Mouse (Mus musculus): ENCODE measurements around the gene Olfr429. TPM values are rescaled to one million over a fixed set of nuclear protein-coding genes. Genes with fewer than 3 reads are reported as not detected.

Gene Olfr429
- polyA plus RNA-seq, 1 experiment: not detected

DNA sequence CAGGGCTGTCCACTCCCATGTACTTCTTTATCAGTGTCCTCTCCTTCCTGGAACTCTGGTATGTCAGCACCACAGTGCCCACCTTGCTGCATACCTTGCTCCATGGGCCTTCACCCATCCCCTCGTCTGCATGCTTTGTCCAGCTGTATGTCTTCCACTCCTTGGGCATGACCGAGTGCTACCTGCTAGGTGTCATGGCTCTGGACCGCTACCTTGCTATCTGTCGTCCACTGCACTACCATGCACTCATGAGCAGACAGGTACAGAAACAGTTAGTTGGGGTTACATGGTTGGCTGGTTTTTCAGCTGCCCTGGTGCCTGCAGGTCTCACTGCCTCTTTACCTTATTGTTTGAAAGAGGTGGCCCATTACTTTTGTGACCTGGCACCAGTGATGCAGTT, 33.6 kb upstream of the Olfr429 start:
- H3K4me1 ChIP-seq (ENCODE audit: control insufficient read depth, insufficient read depth, low read length): no peaks in the 10 kb centered on the region
- H3K4me3 ChIP-seq (ENCODE audit: insufficient read depth, low read depth, low read length): no peak overlapping the region
- WGBS: 92% methylated on average over 4 of the region's 4 CpGs
- no peak for TF ChIP-seq CTCF (IDR thresholded peaks at IDR 0.05; ENCODE audit: insufficient read depth, low read depth, low read length)
- TF ChIP-seq POLR2A (IDR thresholded peaks at IDR 0.05; ENCODE audit: insufficient read depth, low read depth, low read length): no peak
- no peak overlapping the region for H3K27ac ChIP-seq (ENCODE audit: insufficient read depth, low read depth, low read length)

DNA sequence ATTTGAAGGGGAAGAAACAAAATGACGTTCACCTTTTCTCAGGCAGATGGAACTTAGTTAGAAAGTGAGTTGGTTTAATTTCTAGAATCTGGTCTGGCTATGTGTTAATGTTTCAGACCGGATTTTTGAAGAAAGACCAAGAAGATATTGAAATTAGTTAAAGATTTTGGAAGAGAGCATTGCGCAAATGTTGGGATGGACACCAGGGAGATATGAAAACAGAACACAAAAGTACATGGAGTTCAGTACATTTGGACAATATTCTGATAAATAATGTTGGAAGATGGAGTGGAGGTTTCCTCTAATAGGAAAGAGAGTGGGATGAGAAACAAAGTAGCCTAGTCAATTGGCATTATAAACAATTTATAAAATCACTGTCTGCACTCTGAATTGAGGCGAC, 32.6 kb upstream of the Olfr429 start:
- TF ChIP-seq POLR2A (IDR thresholded peaks at IDR 0.05; ENCODE audit: insufficient read depth, low read depth, low read length) (no peak), CTCF (IDR thresholded peaks at IDR 0.05; ENCODE audit: insufficient read depth, low read depth, low read length) (no peak)
- no peak overlapping the region for H3K4me3 ChIP-seq (ENCODE audit: insufficient read depth, low read depth, low read length)
- H3K27ac ChIP-seq (ENCODE audit: insufficient read depth, low read depth, low read length): no peak overlapping the region
- 88% methylated on average over 4 of the region's 4 CpGs for WGBS
- no peaks in the 10 kb centered on the region for H3K4me1 ChIP-seq (ENCODE audit: control insufficient read depth, insufficient read depth, low read length)

DNA sequence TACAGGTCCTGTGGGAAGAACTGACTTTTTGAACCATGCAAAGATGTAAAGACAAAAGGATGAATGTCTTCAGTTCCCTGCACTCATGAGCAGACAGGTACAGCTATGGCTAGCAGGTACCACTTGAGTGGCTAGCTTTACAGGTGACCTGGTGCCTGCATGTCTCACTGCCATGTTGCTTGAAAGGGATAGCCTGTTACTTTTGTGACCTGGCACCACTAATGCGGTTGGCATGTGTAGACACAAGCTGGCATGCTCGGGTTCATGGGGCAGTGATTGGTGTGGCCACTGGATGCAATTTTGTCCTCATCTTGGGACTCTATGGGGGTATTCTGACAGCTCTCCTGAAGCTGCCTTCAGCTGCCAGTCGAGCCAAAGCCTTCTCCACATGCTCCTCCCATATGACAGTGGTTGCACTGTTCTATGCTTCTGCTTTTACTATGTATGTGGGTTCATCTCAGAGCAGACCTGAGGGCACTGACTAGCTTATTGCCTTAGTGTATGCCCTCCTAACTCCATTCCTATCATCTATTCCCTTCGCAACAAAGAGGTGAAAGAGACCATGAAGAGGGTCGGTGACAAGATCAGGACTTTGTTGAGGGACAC, 32.1 kb upstream of the Olfr429 start:
- Histone ChIP-seq H3K4me1 (ENCODE audit: control insufficient read depth, insufficient read depth, low read length) (no peaks in the 10 kb centered on the region), H3K27ac (ENCODE audit: insufficient read depth, low read depth, low read length) (no peak overlapping the region), H3K4me3 (ENCODE audit: insufficient read depth, low read depth, low read length) (no peak overlapping the region)
- WGBS: 85% methylated on average over 5 of the region's 5 CpGs
- TF ChIP-seq POLR2A (IDR thresholded peaks at IDR 0.05; ENCODE audit: insufficient read depth, low read depth, low read length) (no peak), CTCF (IDR thresholded peaks at IDR 0.05; ENCODE audit: insufficient read depth, low read depth, low read length) (no peak)

GRCm38 (mm10) chr1:174052981-174053380, 31.1 kb upstream of the Olfr429 start:
- no peak overlapping the region for H3K27ac ChIP-seq (ENCODE audit: insufficient read depth, low read depth, low read length)
- no peaks in the 10 kb centered on the region for H3K4me1 ChIP-seq (ENCODE audit: control insufficient read depth, insufficient read depth, low read length)
- TF ChIP-seq POLR2A (IDR thresholded peaks at IDR 0.05; ENCODE audit: insufficient read depth, low read depth, low read length) (no peak), CTCF (IDR thresholded peaks at IDR 0.05; ENCODE audit: insufficient read depth, low read depth, low read length) (no peak)
- WGBS: 74% methylated on average over 3 of the region's 3 CpGs
- H3K4me3 ChIP-seq (ENCODE audit: insufficient read depth, low read depth, low read length): no peak overlapping the region

- no peak overlapping the region for H3K4me3 ChIP-seq (ENCODE audit: insufficient read depth, low read depth, low read length)
- 79% methylated on average over 2 of the region's 2 CpGs for WGBS
- no peak for TF ChIP-seq CTCF (IDR thresholded peaks at IDR 0.05; ENCODE audit: insufficient read depth, low read depth, low read length)
- no peak for TF ChIP-seq POLR2A (IDR thresholded peaks at IDR 0.05; ENCODE audit: insufficient read depth, low read depth, low read length)
Measured at GRCm38 (mm10) chr1:174055248-174055647, 28.9 kb upstream of the Olfr429 start.

GRCm38 (mm10) chr1:174066305-174066704, 17.8 kb upstream of the Olfr429 start, which contains the start of gene Olfr430:
Gene Olfr430, plus strand, starts transcription at chr1:174066605.
- 88% methylated on average over 3 of the region's 3 CpGs for WGBS
- TF ChIP-seq POLR2A (IDR thresholded peaks at IDR 0.05; ENCODE audit: insufficient read depth, low read depth, low read length) (no peak), CTCF (IDR thresholded peaks at IDR 0.05; ENCODE audit: insufficient read depth, low read depth, low read length) (no peak)
- no peaks in the 10 kb centered on the region for H3K4me1 ChIP-seq (ENCODE audit: control insufficient read depth, insufficient read depth, low read length)
- H3K4me3 ChIP-seq (ENCODE audit: insufficient read depth, low read depth, low read length): no peak within 1 kb of the TSS
- no peak within 1 kb of the TSS for H3K27ac ChIP-seq (ENCODE audit: insufficient read depth, low read depth, low read length)

More at GRCm38 (mm10) chr1:174055248-174055647, 28.9 kb upstream of the Olfr429 start:
- no peak overlapping the region for H3K27ac ChIP-seq (ENCODE audit: insufficient read depth, low read depth, low read length)
- no peaks in the 10 kb centered on the region for H3K4me1 ChIP-seq (ENCODE audit: control insufficient read depth, insufficient read depth, low read length)

DNA sequence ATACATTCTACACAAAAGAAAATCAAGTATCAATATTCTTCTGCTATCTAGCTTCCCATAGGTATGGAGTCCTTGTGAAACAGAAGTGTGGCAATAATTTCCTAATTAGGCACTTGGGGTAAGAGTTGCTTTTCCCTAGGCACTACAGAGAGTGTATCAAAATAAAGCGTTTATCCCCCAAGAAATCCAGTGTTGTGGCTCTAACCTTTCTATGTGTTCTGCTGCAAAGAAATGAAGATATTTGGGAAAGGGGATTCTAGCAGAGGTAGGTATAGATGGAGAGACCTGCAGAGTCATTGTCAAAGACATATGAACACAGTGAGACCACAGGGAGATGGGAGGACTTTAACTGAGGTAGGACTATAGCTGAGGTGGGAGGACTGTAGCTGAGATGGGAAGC, 12.5 kb downstream of the Olfr429 start, which contains the start of gene Olfr427:
Gene Olfr427 (plus strand): TSS at position 301 of the 400 bp plus-strand sequence.
- TF ChIP-seq POLR2A (IDR thresholded peaks at IDR 0.05; ENCODE audit: insufficient read depth, low read depth, low read length) (no peak), CTCF (IDR thresholded peaks at IDR 0.05; ENCODE audit: insufficient read depth, low read depth, low read length) (no peak)
- 96% methylated on average over 1 of the region's 1 CpGs for WGBS

GRCm38 (mm10) chr1:174103735-174104134, 19.6 kb downstream of the Olfr429 start:
- WGBS: 70% methylated on average over 2 of the region's 2 CpGs

More for the DNA sequence above, 12.5 kb downstream of the Olfr429 start, which contains the start of gene Olfr427:
- no peak within 1 kb of the TSS for H3K4me3 ChIP-seq (ENCODE audit: insufficient read depth, low read depth, low read length)
- no peak within 1 kb of the TSS for H3K27ac ChIP-seq (ENCODE audit: insufficient read depth, low read depth, low read length)
- no peaks in the 10 kb centered on the region for H3K4me1 ChIP-seq (ENCODE audit: control insufficient read depth, insufficient read depth, low read length)

GRCm38 (mm10) chr1:174121062-174121461, 36.9 kb downstream of the Olfr429 start, which contains the start of gene Olfr231:
Gene Olfr231, minus strand, starts transcription at chr1:174121162.
- H3K4me3 ChIP-seq (ENCODE audit: insufficient read depth, low read depth, low read length): no peak within 1 kb of the TSS
- no peaks in the 10 kb centered on the region for H3K4me1 ChIP-seq (ENCODE audit: control insufficient read depth, insufficient read depth, low read length)
- no peak for TF ChIP-seq POLR2A (IDR thresholded peaks at IDR 0.05; ENCODE audit: insufficient read depth, low read depth, low read length)
- no peak for TF ChIP-seq CTCF (IDR thresholded peaks at IDR 0.05; ENCODE audit: insufficient read depth, low read depth, low read length)
- WGBS: 59% methylated on average over 2 of the region's 2 CpGs
- H3K27ac ChIP-seq (ENCODE audit: insufficient read depth, low read depth, low read length): no peak within 1 kb of the TSS

More at GRCm38 (mm10) chr1:174103735-174104134, 19.6 kb downstream of the Olfr429 start:
- TF ChIP-seq CTCF (IDR thresholded peaks at IDR 0.05; ENCODE audit: insufficient read depth, low read depth, low read length) (no peak), POLR2A (IDR thresholded peaks at IDR 0.05; ENCODE audit: insufficient read depth, low read depth, low read length) (no peak)
- Histone ChIP-seq H3K27ac (ENCODE audit: insufficient read depth, low read depth, low read length) (no peak overlapping the region), H3K4me1 (ENCODE audit: control insufficient read depth, insufficient read depth, low read length) (no peaks in the 10 kb centered on the region), H3K4me3 (ENCODE audit: insufficient read depth, low read depth, low read length) (no peak overlapping the region)
